In genomic region chr1:59739577-59740354, GRCm38 (mm10) we compare ENCODE assay signal across 13 mouse cellular contexts. TPM values are rescaled to one million over a fixed set of nuclear protein-coding genes. Genes with fewer than 3 reads are reported as not detected.
A peak's percentile ranks its signal among the peaks of the same experiment; 100 is the strongest.
DNase-seq lines count a peak whose midpoint lies in the region; ATAC-seq lines count a peak whose summit lies in the region.
"Had no signal": no experiment of that assay in that cellular context is flagged by ENCODE, and none has a peak within 500 bp of the region (broad histone marks: within the 10 kb centered on the region; RNA-seq: fewer than 3 reads in every experiment).

No protein-coding gene starts in this region.

- no peak overlapping the region for H3K4me2 ChIP-seq in heart, embryonic 16.5 days (ENCODE audit: low read depth, low read length)
- peak overlapping the region; percentile 5; the same call in 1 of the 2 replicates for H3K4me2 ChIP-seq in liver, embryonic 16.5 days (ENCODE audit: low read depth, low read length)
- no peak overlapping the region for H3K4me2 ChIP-seq in kidney, embryonic 16.5 days (replicated peaks; ENCODE audit: low read depth, low read length)
- H3K4me2 ChIP-seq: embryonic facial prominence, embryonic 13.5 days; limb, embryonic 15.5 days had no signal

- no peak for ATAC-seq in heart, embryonic 16.5 days (replicated peaks; ENCODE audit: extremely low read depth, insufficient read depth, low FRiP score)
- peak; percentile 55; the same call in 1 of the 2 replicates for ATAC-seq in liver, embryonic 16.5 days (ENCODE audit: low read depth)
- no peak for ATAC-seq in kidney, embryonic 16.5 days (ENCODE audit: low FRiP score, low TSS enrichment)
- ATAC-seq: forebrain, embryonic 16.5 days had no signal

- no peaks in the 10 kb centered on the region for H3K27me3 ChIP-seq in heart, embryonic 16.5 days (ENCODE audit: control insufficient read depth, insufficient read depth, low read length)
- H3K27me3 ChIP-seq in liver, embryonic 16.5 days (ENCODE audit: control insufficient read depth, insufficient read depth, low read depth, low read length): no peaks in the 10 kb centered on the region
- H3K27me3 ChIP-seq in kidney, embryonic 16.5 days (ENCODE audit: insufficient read depth, low read length): no peaks in the 10 kb centered on the region
- H3K27me3 ChIP-seq: embryonic facial prominence, embryonic 13.5 days; limb, embryonic 15.5 days had no signal

- no peaks in the 10 kb centered on the region for H3K9me3 ChIP-seq in heart, embryonic 16.5 days (replicated peaks; ENCODE audit: control insufficient read depth, low read length)
- no peaks in the 10 kb centered on the region for H3K9me3 ChIP-seq in liver, embryonic 16.5 days (replicated peaks; ENCODE audit: control insufficient read depth, low read length)
- no peaks in the 10 kb centered on the region for H3K9me3 ChIP-seq in kidney, embryonic 16.5 days (ENCODE audit: low read length)
- H3K9me3 ChIP-seq: embryonic facial prominence, embryonic 13.5 days; limb, embryonic 15.5 days had no signal

- H3K27ac ChIP-seq in heart, embryonic 16.5 days (ENCODE audit: low read length): peak overlapping the region; percentile 9; the same call in 1 of the 2 replicates
- 0 out of 2 replicates have a peak overlapping the region, but pooled peaks have one; percentile 50 for H3K27ac ChIP-seq in liver, embryonic 16.5 days (ENCODE audit: low read length)
- no peak overlapping the region for H3K27ac ChIP-seq in kidney, embryonic 16.5 days (ENCODE audit: low read length)
- H3K27ac ChIP-seq: embryonic facial prominence, embryonic 13.5 days; limb, embryonic 15.5 days had no signal

- WGBS in heart, embryonic 16.5 days: 46% methylated on average over 17 of the region's 17 CpGs
- WGBS in liver, embryonic 16.5 days (ENCODE audit: insufficient replicate concordance): 37% methylated on average over 17 of the region's 17 CpGs
- WGBS in kidney, embryonic 16.5 days: 71% methylated on average over 17 of the region's 17 CpGs

- no peaks in the 10 kb centered on the region for H3K36me3 ChIP-seq in heart, embryonic 16.5 days (ENCODE audit: control insufficient read depth, insufficient read depth)
- no peaks in the 10 kb centered on the region for H3K36me3 ChIP-seq in liver, embryonic 16.5 days (ENCODE audit: control insufficient read depth, insufficient read depth)
- no peaks in the 10 kb centered on the region for H3K36me3 ChIP-seq in kidney, embryonic 16.5 days (ENCODE audit: insufficient read depth, low read length)
- H3K36me3 ChIP-seq: embryonic facial prominence, embryonic 13.5 days; limb, embryonic 15.5 days had no signal

- no peak overlapping the region for H3K4me3 ChIP-seq in heart, embryonic 16.5 days (ENCODE audit: low read length)
- H3K4me3 ChIP-seq in liver, embryonic 16.5 days (ENCODE audit: low read depth, low read length): no peak overlapping the region
- H3K4me3 ChIP-seq in kidney, embryonic 16.5 days (ENCODE audit: low read length): no peak overlapping the region
- H3K4me3 ChIP-seq: embryonic facial prominence, embryonic 13.5 days; limb, embryonic 15.5 days had no signal

- H3K9ac ChIP-seq in heart, embryonic 16.5 days (ENCODE audit: low read length): no peak overlapping the region
- no peak overlapping the region for H3K9ac ChIP-seq in liver, embryonic 16.5 days (ENCODE audit: low read depth, low read length)
- no peak overlapping the region for H3K9ac ChIP-seq in kidney, embryonic 16.5 days (replicated peaks; ENCODE audit: low read length)
- H3K9ac ChIP-seq: embryonic facial prominence, embryonic 13.5 days; limb, embryonic 15.5 days had no signal

- peaks cover 2% of the 10 kb centered on the region; the same call in 1 of the 2 replicates for H3K4me1 ChIP-seq in heart, embryonic 16.5 days (ENCODE audit: control insufficient read depth, insufficient read depth, low read length)
- H3K4me1 ChIP-seq in liver, embryonic 16.5 days (ENCODE audit: control insufficient read depth, low read depth, low read length): peaks cover 9% of the 10 kb centered on the region
- H3K4me1 ChIP-seq in kidney, embryonic 16.5 days (ENCODE audit: insufficient read depth, low read length): no peaks in the 10 kb centered on the region
- H3K4me1 ChIP-seq: embryonic facial prominence, embryonic 13.5 days; limb, embryonic 15.5 days had no signal

- peak; percentile 40 for DNase-seq in urinary bladder, postnatal 14 days (ENCODE audit: low spot score)
- DNase-seq in urinary bladder, adult 2 months (ENCODE audit: low spot score): no peak
- no peak for DNase-seq in layer of hippocampus, adult 8-10 months (ENCODE audit: low spot score in 2 of 2)
- DNase-seq in gastrocnemius, postnatal 10 days: no peak
- DNase-seq in spleen, adult 18-20 months: no peak
- DNase-seq: cerebellum, adult 2 months; kidney, adult 8-10 months had no signal

RNA-seq across cellular contexts. Expression of gene Bmpr2, which starts 23.4 kb away (rescaled TPM):
- polyA plus RNA-seq in urinary bladder, adult 2 months (2012; rRNA removed): 15.4 and 20.7 TPM in 2 replicates
- polyA plus RNA-seq in heart, embryonic 16.5 days (2015; fragmentation: Nextera tagmentation; extraction: Ambion mirVana): 5.4 and 6.2 TPM in 2 replicates
- 0.87 and 0.88 TPM in 2 replicates for polyA plus RNA-seq in liver, embryonic 16.5 days (2015; fragmentation: Nextera tagmentation; extraction: Ambion mirVana)
- total RNA-seq in layer of hippocampus, adult 8-10 months (2022): 10 to 100 TPM; 87.7 to 93.2 (median 90.8) TPM
- total RNA-seq in gastrocnemius, postnatal 10 days (2021): 10 to 100 TPM; 36.4 to 41.5 TPM
- 6.5 and 7.4 TPM in 2 replicates for polyA plus RNA-seq in kidney, embryonic 16.5 days (2015; fragmentation: Nextera tagmentation; extraction: Ambion mirVana)

RNA-seq across cellular contexts. Expression of gene Nop58, which starts 55.0 kb away (rescaled TPM):
- polyA plus RNA-seq in urinary bladder, adult 2 months (2012; rRNA removed): 44.6 and 51.6 TPM in 2 replicates
- 127 and 158 TPM in 2 replicates for polyA plus RNA-seq in heart, embryonic 16.5 days (2015; fragmentation: Nextera tagmentation; extraction: Ambion mirVana)
- 87.7 and 97.4 TPM in 2 replicates for polyA plus RNA-seq in liver, embryonic 16.5 days (2015; fragmentation: Nextera tagmentation; extraction: Ambion mirVana)
- 10 to 100 TPM; 51.2 to 67.0 (median 56.5) TPM for total RNA-seq in layer of hippocampus, adult 8-10 months (2022)
- 10 to 100 TPM; 47.8 to 59.8 TPM for total RNA-seq in gastrocnemius, postnatal 10 days (2021)
- 235 and 246 TPM in 2 replicates for polyA plus RNA-seq in kidney, embryonic 16.5 days (2015; fragmentation: Nextera tagmentation; extraction: Ambion mirVana)
